Mouse (Mus musculus): ENCODE measurements around the gene Fgf7.

The Fgf7 gene

DNA sequence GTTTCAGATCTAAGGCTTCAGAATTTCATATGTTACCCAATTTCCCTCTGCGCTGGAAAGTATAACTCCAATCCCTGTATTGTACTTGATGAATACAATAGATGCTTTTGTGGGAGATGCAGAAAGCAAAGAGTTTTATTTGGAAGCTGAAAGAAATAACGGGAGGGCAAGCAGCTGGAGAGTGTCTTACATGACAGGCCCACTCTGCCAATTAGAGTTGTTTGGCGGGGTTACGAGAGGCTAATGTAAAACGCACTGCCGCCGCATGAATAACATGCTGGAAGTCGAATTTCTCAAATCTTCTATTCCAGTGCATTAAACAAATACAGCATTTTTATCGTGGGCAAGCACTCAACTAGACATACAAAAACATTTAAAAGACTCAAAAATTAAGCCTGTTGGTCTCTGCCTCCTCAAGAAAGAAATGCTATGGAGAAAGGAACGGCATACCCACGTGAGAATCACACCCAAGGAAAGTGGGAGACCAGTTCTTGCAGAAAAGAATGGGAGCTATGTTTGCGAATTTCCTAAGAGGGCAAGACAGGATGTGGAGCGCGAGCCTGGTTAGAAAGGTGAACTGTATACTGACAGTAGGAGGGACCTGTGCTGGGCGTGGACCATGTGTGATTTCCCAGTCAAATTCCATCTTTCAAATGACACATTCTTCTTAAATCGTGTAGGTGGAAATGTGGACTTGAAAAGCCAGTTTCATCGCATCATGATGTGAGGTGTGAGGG lies 26.7 kb downstream of the Fgf7 start:
- no peak for DNase-seq (ENCODE audit: low spot score in 2 of 2)

DNA sequence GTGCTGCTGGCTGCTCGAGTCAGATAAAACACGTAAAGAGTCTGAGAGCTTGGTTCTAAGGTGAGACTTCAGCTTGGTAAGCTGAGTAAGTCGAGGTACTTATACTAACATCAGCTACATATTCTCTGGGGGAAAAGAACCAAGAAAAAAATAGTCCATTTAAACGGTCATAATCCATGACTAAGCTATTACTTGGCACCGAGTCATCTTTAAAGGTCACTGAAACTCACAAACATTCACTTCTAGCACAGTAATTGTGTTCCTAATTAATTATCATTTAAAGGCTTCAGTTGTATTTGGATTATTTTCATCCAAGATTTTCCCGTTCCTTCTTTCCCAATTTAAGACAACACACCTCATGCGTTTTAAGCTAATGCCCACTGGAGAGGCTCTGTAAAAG lies 28.4 kb downstream of the Fgf7 start:
- no peak for DNase-seq (ENCODE audit: low spot score in 2 of 2)

DNA sequence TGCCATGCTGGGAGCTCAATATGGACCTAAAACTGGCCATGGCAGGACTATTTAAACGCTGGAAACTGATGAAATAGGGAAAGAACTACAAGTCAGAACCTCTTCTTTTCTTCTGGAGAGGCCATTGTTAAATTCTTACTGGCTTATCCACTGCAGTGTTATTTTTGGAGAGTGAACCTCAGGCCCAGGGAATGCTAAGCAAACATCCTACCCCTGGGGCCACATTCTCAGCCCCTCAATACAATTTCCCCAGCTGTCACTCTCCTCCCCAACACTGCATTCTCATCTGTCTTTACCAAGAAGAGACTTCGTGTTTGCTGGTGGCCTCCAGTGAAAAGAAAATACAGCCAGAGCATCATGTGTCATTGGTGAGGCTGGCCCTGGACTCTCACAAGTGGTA lies 30.4 kb downstream of the Fgf7 start:
- no peak for DNase-seq (ENCODE audit: low spot score in 2 of 2)

DNA sequence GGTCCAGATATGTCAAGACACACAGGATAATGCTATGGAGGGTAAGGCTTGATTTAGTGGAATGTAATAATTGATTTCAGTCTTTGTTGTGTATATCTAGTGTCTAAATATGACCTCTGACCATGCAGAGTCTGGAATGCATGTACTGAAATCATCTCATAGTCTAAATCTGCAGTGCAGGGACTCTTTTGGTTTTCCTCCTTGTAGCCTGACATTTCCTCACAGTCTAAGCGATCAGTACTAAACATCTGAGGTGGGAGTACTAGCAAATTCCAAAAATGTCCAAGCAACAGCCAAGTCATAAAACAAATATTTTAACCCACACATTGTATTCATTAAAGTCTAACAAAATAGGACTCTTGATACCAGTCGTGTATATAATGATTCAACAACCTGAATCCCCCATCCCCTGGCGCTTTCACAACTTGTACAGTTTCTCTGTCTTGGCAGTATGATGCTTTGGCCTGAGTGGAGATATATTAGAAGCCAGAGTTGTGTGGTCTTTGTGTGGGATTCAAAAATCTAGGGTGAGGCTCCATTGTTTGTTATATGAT lies 30.9 kb downstream of the Fgf7 start:
- no peak for DNase-seq (ENCODE audit: low spot score in 2 of 2)

DNA sequence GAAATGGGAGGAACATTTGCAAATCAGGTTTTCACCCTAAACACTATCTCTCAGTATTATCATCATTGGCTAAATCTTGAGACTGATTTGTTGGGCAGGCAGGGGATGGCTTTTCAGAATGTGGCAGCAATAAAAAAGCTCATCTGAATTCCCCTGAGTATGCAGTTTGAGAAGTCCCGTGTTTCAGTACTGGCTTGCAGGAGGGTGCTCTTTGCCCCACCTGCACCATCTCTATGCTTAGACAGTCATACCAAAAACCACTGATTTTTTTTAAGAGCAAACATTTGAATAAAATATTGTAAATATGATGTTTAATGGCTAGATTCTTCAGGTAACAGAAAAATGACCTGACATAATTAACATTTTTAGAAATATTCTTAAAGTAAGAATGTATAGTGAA lies 35.3 kb downstream of the Fgf7 start:
- no peak for DNase-seq (ENCODE audit: low spot score in 2 of 2)

DNA sequence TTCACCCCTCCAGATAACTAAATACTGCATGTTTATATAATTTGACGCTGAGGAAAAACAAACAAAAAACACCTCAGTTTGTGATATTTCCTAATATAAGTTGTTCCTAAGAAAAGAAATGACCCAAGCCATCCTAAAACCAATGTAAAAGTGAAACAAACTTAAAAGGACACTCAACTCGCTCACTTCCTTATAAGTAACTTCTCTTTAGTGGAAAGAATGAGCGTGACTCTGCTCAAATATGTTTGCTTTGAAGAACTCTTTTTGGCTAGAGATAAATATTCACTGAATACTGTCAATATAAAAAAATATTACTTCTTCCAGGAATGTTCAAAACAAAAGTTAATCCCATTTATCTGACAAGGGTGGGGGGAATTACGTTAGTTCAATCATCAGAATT lies 39.3 kb downstream of the Fgf7 start:
- no peak for DNase-seq (ENCODE audit: low spot score in 2 of 2)

DNA sequence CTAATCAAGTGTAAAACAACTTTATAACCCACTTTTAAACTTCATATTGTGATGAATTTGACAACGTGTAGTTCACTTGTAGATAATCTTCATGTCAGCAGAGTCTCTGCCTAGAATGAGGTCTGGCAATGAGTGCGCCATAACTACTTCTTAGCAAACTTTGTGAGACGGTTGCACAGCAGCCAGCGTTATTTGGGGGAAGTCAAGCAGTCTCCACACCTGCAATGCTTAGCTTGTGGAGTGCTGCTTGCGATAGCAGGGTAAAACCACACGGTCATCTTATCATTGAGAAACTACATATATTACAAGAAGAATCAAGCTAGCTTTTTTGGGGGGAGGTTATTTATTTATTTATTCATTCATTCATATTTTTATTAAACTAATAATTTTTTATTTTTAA lies 42.0 kb downstream of the Fgf7 start:
- DNase-seq (ENCODE audit: low spot score in 2 of 2): no peak

DNA sequence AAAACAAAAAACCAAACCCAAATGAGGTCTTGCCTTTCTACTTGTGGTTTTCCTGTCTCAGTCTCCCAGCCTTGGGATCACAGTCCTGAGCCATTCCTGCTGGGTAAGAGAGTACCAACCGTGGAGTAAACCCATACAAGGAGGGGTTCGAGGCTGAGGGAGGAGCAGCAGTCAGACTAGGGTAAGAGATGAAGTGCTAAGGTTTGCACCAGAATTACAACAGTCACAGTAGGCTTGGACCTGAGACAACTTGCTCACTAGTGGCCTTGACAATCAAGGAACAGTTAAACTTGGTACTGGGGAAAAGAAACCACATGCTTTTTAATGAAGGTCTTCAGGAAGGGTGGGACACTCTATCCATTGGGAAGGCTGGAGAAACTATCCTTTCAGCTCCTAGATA lies 44.6 kb downstream of the Fgf7 start:
- no peak for DNase-seq (ENCODE audit: low spot score in 2 of 2)

DNA sequence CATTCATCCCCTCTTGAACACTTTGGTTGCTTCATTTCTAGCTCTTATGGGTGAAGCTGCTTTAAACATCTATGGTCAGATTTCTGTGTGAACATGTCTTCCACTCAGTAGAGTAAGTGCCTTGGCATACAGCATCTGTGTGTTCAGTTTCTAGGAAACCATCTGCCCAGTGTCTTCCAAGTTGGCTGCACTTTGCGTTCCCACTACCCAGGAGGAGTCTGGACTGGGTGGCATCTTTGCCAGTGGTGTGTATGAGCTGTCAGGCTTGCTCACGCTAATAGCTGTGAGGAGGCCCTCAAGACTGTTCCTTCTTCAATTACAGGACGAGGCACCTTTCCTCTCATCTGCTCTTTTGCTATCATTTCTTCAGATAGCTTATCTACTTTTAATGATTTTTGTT lies 49.9 kb downstream of the Fgf7 start:
- no peak for DNase-seq (ENCODE audit: low spot score in 2 of 2)

DNA sequence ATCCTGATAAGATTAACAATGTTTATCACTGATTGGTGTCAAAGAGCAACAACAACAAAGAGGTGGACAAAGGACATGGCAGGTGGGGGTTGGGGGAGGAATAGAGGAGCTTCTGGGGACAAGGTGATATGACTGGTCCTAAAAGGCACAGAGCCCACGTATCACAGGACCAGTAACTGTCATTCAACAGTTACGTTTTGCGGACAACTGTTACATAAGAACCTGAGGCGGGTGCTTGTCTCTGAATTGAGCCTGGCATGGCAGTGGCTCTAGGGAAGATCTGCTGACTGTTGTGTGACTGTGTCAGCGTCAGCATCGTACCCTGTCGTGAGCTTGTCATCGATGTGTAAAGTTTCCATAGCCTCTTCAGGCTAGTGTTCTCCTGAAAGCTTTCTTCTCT lies 51.7 kb downstream of the Fgf7 start:
- no peak for DNase-seq (ENCODE audit: low spot score in 2 of 2)

DNA sequence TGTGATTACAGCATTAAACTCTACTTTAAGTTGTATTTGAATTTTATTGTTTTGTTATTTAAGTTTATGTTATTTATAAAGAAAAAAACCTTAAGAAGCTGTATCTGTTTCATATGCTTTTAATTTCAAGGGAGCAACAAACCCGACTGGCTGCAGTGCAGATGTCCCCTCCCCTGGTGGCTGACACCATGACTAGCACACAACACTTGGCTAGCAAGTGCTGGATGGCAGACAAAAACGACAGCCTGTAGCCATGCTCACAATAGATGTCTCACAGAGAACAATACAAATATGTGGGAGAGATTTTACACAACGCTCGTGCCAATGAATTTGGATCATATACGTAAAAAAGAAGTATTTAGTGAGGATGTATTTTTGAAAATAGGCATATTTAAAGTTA lies 56.0 kb downstream of the Fgf7 start:
- no peak for DNase-seq (ENCODE audit: low spot score in 2 of 2)

DNA sequence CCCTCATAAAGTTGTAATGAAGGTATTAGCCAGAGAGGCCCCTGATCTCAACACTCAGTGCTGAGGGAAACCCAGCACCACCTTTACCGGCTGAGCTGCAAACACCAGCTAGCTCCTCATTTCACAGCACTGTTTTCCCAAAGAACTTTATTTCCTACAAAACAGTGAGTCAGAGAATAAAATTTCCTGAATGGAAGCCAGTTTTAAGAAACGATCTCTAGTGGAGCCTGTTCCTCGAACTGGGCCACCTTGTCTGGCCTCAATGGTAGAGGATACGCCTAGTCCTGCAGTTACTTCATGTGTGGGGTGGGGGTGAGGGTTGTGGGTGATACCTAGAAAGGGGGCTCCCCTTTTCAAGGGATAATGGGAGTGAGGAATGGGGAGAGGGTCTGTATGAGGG lies 60.2 kb downstream of the Fgf7 start:
- DNase-seq (ENCODE audit: low spot score in 2 of 2): no peak

Measured in right cerebral cortex, postnatal 10 days (tissue).